Mouse (Mus musculus) heart, adult 2 months (tissue): ENCODE data around the gene Il17rb. TPM values are rescaled to one million over a fixed set of nuclear protein-coding genes. Genes with fewer than 3 reads are reported as not detected.

Experiments used
- DNase-seq, 2 experiments: peaks; one replicate each; pipeline ENCODE4 v3.0.0; 2021
- H3K27ac ChIP-seq: fragments of 200-600 bp; 2 replicates; pipeline ENCODE4 v1.8.1; 2022
- H3K27me3 ChIP-seq: fragments of 200-500 bp; 2 replicates; pipeline ENCODE4 v1.6.1; 2012; ENCODE audit warnings: mild to moderate bottlenecking, low read length, inconsistent platforms, mixed read lengths; ENCODE audit not compliant: control insufficient read depth, insufficient read depth
- H3K36me3 ChIP-seq: fragments of 200-500 bp; 2 replicates; pipeline ENCODE4 v1.6.1; 2012; ENCODE audit warnings: low read length, inconsistent platforms; ENCODE audit not compliant: control insufficient read depth, insufficient read depth
- H3K4me1 ChIP-seq: fragments of 200-500 bp; 2 replicates; pipeline ENCODE4 v1.6.1; 2011; ENCODE audit warnings: low read length; ENCODE audit not compliant: control insufficient read depth, insufficient read depth
- H3K4me3 ChIP-seq: fragments of 200-600 bp; 2 replicates; pipeline ENCODE4 v1.8.1; 2022
- H3K79me2 ChIP-seq: fragments of 200-500 bp; replicated peaks from 2 replicates; pipeline ENCODE4 v1.6.1; 2012; ENCODE audit warnings: mild to moderate bottlenecking, inconsistent platforms, low read length, moderate library complexity, mixed read lengths; ENCODE audit not compliant: control insufficient read depth, insufficient read depth
- H3K9ac ChIP-seq: fragments of 200-500 bp; 2 replicates; pipeline ENCODE4 v1.6.1; 2012; ENCODE audit warnings: low read depth, mild to moderate bottlenecking, control low read depth, inconsistent platforms, low read length, mixed read lengths
- CTCF ChIP-seq: fragments of 200-600 bp; IDR thresholded peaks from 2 replicates; pipeline ENCODE4 v1.8.1; 2022; ENCODE audit warnings: antibody characterized with exemption, mild to moderate bottlenecking, moderate library complexity
- EP300 ChIP-seq: fragments of 200-500 bp; IDR thresholded peaks from 2 replicates; pipeline ENCODE4 v1.6.1; 2011; ENCODE audit warnings: low read depth, low read length, control low read depth; ENCODE audit not compliant: insufficient read depth
- POLR2A ChIP-seq: fragments of 200-500 bp; IDR thresholded peaks from 2 replicates; pipeline ENCODE4 v1.6.1; 2011; ENCODE audit warnings: mild to moderate bottlenecking, low read depth, low read length, control low read depth; ENCODE audit not compliant: insufficient read depth
- WGBS: fragments of 180-500 bp; shearing (Covaris S2); methylation state at CpG from one replicate; pipeline ENCODE4 v1.1.7; 2018; 5-methylcytosine and 5-hydroxymethylcytosine counted together
- intact Hi-C: fragments of 180-260 bp; cut with DNase I; formaldehyde crosslinking; loops from one replicate; pipeline ENCODE4 v1.15.1; 2025
- polyA plus RNA-seq: library from polyadenylated mRNA; depleted of rRNA; stranded (reverse); fragments of >200 nt; gene quantifications from 2 replicates; pipeline ENCODE4 v1.2.3, GENCODE M21; 2012
- total RNA-seq, 2 experiments: library from RNA; stranded (reverse); gene quantifications; 2 replicates each; pipeline ENCODE4 v1.2.3; 2021

Gene Il17rb
- total and polyA plus RNA-seq, 3 experiments: 0.31 TPM; not detected in 2

GRCm38 (mm10) chr14:30045704-30046220 lies 37.1 kb upstream of the Il17rb start:
- TF ChIP-seq EP300: no peak
- no peak for TF ChIP-seq POLR2A
- no peak for TF ChIP-seq CTCF
- intact Hi-C loops: loop anchor here (2.0 kb wide), 1 partner anchor 35 kb away; no protein-coding TSS in a partner anchor
- Histone ChIP-seq H3K36me3 (no peaks in the 10 kb centered on the region), H3K27ac (peak overlapping the region; percentile 36), H3K4me3 (no peak overlapping the region), H3K27me3 (no peaks in the 10 kb centered on the region), H3K4me1 (peaks cover 2% of the 10 kb centered on the region), H3K79me2 (no peaks in the 10 kb centered on the region), H3K9ac (no peak overlapping the region)
- 49% methylated on average over 8 of the region's 8 CpGs for WGBS
- DNase-seq: no peak

DNA sequence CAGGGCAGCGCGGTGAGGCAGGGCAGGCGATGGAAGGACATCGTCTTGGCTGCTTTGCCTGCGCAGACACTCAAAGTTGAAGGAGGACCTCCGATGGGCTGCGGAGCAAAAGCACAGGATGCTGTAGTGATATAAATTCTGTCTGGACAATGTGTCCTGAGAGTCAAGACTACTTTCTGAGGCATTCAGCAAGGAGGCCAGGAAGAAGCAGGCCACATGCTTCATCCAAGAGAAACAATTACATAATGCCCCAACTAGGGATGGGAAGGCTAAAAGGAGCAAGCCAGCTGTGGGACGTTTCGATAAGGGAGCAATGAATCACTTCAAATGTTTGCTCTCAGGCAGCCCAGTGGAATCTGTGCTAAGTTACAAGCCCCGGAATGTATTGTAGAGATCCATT lies 36.5 kb upstream of the Il17rb start:
- no peak overlapping the region for H3K4me3 ChIP-seq
- intact Hi-C loops: loop anchor here (2.0 kb wide), 1 partner anchor 34 kb away; no protein-coding TSS in a partner anchor
- TF ChIP-seq POLR2A (no peak), CTCF (no peak), EP300 (no peak)
- peak overlapping the region; percentile 36 for H3K27ac ChIP-seq
- WGBS: 44% methylated on average over 10 of the region's 10 CpGs
- no peak overlapping the region for H3K9ac ChIP-seq
- peak; percentile 31 to 57 for DNase-seq
- H3K27me3 ChIP-seq: no peaks in the 10 kb centered on the region
- H3K36me3 ChIP-seq: no peaks in the 10 kb centered on the region
- no peaks in the 10 kb centered on the region for H3K79me2 ChIP-seq
- peaks cover 2% of the 10 kb centered on the region for H3K4me1 ChIP-seq

- DNase-seq: peak; percentile 26 to 53
- TF ChIP-seq EP300: no peak
- TF ChIP-seq CTCF: no peak
- no peak for TF ChIP-seq POLR2A
- Histone ChIP-seq H3K4me3 (no peak overlapping the region), H3K27me3 (no peaks in the 10 kb centered on the region), H3K79me2 (no peaks in the 10 kb centered on the region), H3K36me3 (no peaks in the 10 kb centered on the region), H3K27ac (no peak overlapping the region), H3K9ac (no peak overlapping the region), H3K4me1 (peaks cover 2% of the 10 kb centered on the region)
- 73% methylated on average over 7 of the region's 7 CpGs for WGBS
- intact Hi-C loops: no loop called here
Observed at GRCm38 (mm10) chr14:30043356-30043940, 34.8 kb upstream of the Il17rb start.

DNA sequence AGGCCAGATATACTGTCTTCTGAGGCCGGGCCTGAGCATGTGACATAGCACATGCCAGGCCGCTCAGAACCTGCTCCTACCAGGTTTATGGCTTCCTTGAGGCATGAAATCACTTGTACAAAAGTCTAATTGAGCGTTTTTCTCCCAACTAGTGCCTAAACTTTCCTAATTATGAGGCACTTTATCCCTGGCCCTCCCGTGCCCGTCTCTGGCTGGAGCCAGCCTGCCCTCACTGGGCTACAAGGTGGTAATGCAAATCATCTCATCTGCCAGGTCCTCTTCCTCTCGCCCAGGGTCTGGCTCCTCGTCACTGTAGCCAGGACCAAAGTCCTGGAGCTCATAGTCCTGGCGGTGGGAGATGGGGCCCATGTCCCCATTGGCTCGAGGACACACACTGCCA lies 33.1 kb upstream of the Il17rb start:
- H3K27me3 ChIP-seq: no peaks in the 10 kb centered on the region
- no peak overlapping the region for H3K27ac ChIP-seq
- no peaks in the 10 kb centered on the region for H3K79me2 ChIP-seq
- H3K4me3 ChIP-seq: no peak overlapping the region
- WGBS: 89% methylated on average over 9 of the region's 9 CpGs
- H3K9ac ChIP-seq: no peak overlapping the region
- peaks cover 2% of the 10 kb centered on the region for H3K4me1 ChIP-seq
- DNase-seq: no peak
- intact Hi-C loops: no loop called here
- TF ChIP-seq CTCF: no peak
- TF ChIP-seq POLR2A: no peak
- no peak for TF ChIP-seq EP300
- no peaks in the 10 kb centered on the region for H3K36me3 ChIP-seq

GRCm38 (mm10) chr14:30039413-30039812 lies 30.7 kb upstream of the Il17rb start:
- TF ChIP-seq POLR2A (no peak), CTCF (no peak), EP300 (no peak)
- Histone ChIP-seq H3K79me2 (no peaks in the 10 kb centered on the region), H3K27me3 (no peaks in the 10 kb centered on the region), H3K4me1 (peaks cover 2% of the 10 kb centered on the region; the same call in 1 of the 2 replicates), H3K4me3 (no peak overlapping the region), H3K9ac (no peak overlapping the region), H3K36me3 (no peaks in the 10 kb centered on the region), H3K27ac (no peak overlapping the region)
- intact Hi-C loops: no loop called here
- 81% methylated on average over 4 of the region's 4 CpGs for WGBS
- DNase-seq: no peak

DNA sequence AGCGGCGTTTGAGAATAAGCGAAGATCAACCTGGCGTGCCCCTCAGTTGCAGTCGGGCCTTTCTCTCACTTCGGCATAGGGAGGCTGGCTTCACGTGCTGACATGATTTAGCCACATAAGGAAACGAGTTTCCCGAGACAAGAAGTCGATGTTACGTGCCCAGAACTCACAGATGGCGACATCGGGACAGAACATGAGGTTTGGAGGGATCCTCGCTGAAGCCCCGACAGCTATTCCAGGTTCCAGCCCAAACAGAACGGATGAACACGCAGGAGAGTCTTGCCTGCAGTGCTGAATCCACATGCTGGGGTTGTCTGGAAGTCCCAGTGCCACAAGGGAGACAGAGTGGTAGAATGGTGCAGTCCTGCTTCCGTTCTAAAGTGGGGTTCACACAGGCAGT lies 29.7 kb upstream of the Il17rb start:
- Histone ChIP-seq H3K36me3 (no peaks in the 10 kb centered on the region), H3K79me2 (no peaks in the 10 kb centered on the region), H3K4me3 (no peak overlapping the region), H3K4me1 (no peaks in the 10 kb centered on the region), H3K27ac (no peak overlapping the region), H3K9ac (no peak overlapping the region), H3K27me3 (no peaks in the 10 kb centered on the region)
- TF ChIP-seq POLR2A (no peak), EP300 (no peak), CTCF (no peak)
- WGBS: 89% methylated on average over 18 of the region's 18 CpGs
- intact Hi-C loops: no loop called here
- no peak for DNase-seq
